Mouse (Mus musculus): ENCODE data around the gene Rp9. TPM values are rescaled to one million over a fixed set of nuclear protein-coding genes. Genes with fewer than 3 reads are reported as not detected.
"Not testable (repeated sequence)": the region's sequence is repeated elsewhere in the genome, so short reads cannot be mapped to it uniquely, and the experiment has no call there.

Rp9 gene
- polyA plus RNA-seq, 1 experiment from 2014 or later: 48.1 TPM

- H3K4me3 ChIP-seq (ENCODE audit: low read depth, low read length): no peak overlapping the region
Observed at GRCm38 (mm10) chr9:22405414-22405813, 64.1 kb downstream of the Rp9 start.

GRCm38 (mm10) chr9:22403501-22403900, 66.0 kb downstream of the Rp9 start:
- ATAC-seq (ENCODE audit: insufficient read depth, low FRiP score, low TSS enrichment); H3K36me3 ChIP-seq (ENCODE audit: control insufficient read depth, insufficient read depth, low read length); H3K9ac ChIP-seq (ENCODE audit: low read length); H3K4me1 ChIP-seq (ENCODE audit: control insufficient read depth, insufficient read depth, low read length); H3K27ac ChIP-seq (ENCODE audit: low read depth, low read length); H3K9me3 ChIP-seq (ENCODE audit: control insufficient read depth, low read length); H3K4me3 ChIP-seq (ENCODE audit: low read depth, low read length); H3K4me2 ChIP-seq (ENCODE audit: low read depth); H3K27me3 ChIP-seq (ENCODE audit: control insufficient read depth, insufficient read depth, low read length); DNase-seq (ENCODE audit: low spot score): not testable (repeated sequence)
- 68% methylated on average over 2 of the region's 2 CpGs for WGBS

More at GRCm38 (mm10) chr9:22405414-22405813, 64.1 kb downstream of the Rp9 start:
- no peaks in the 10 kb centered on the region for H3K9me3 ChIP-seq (ENCODE audit: control insufficient read depth, low read length)
- H3K4me1 ChIP-seq (ENCODE audit: control insufficient read depth, insufficient read depth, low read length): no peaks in the 10 kb centered on the region
- H3K27ac ChIP-seq (ENCODE audit: low read depth, low read length): no peak overlapping the region
- H3K9ac ChIP-seq (ENCODE audit: low read length): no peak overlapping the region
- WGBS: 88% methylated on average over 3 of the region's 3 CpGs
- H3K4me2 ChIP-seq (ENCODE audit: low read depth): no peak overlapping the region
- no peaks in the 10 kb centered on the region for H3K36me3 ChIP-seq (ENCODE audit: control insufficient read depth, insufficient read depth, low read length)
- ATAC-seq (ENCODE audit: insufficient read depth, low FRiP score, low TSS enrichment) (no peak), DNase-seq (ENCODE audit: low spot score) (no peak)
- no peaks in the 10 kb centered on the region for H3K27me3 ChIP-seq (ENCODE audit: control insufficient read depth, insufficient read depth, low read length)

GRCm38 (mm10) chr9:22402976-22403375, 66.6 kb downstream of the Rp9 start:
- Histone ChIP-seq H3K36me3 (ENCODE audit: control insufficient read depth, insufficient read depth, low read length) (no peaks in the 10 kb centered on the region), H3K27me3 (ENCODE audit: control insufficient read depth, insufficient read depth, low read length) (no peaks in the 10 kb centered on the region), H3K9ac (ENCODE audit: low read length) (no peak overlapping the region), H3K4me1 (ENCODE audit: control insufficient read depth, insufficient read depth, low read length) (no peaks in the 10 kb centered on the region), H3K9me3 (ENCODE audit: control insufficient read depth, low read length) (no peaks in the 10 kb centered on the region), H3K4me2 (ENCODE audit: low read depth) (no peak overlapping the region), H3K27ac (ENCODE audit: low read depth, low read length) (no peak overlapping the region), H3K4me3 (ENCODE audit: low read depth, low read length) (no peak overlapping the region)
- no peak for ATAC-seq (ENCODE audit: insufficient read depth, low FRiP score, low TSS enrichment)
- no peak for DNase-seq (ENCODE audit: low spot score)
- WGBS: 89% methylated on average over 3 of the region's 3 CpGs

- no peak overlapping the region for H3K9ac ChIP-seq (ENCODE audit: low read length)
- no peaks in the 10 kb centered on the region for H3K4me1 ChIP-seq (ENCODE audit: control insufficient read depth, insufficient read depth, low read length)
- H3K4me3 ChIP-seq (ENCODE audit: low read depth, low read length): no peak overlapping the region
- no peak overlapping the region for H3K4me2 ChIP-seq (ENCODE audit: low read depth)
- no peak overlapping the region for H3K27ac ChIP-seq (ENCODE audit: low read depth, low read length)
- DNase-seq (ENCODE audit: low spot score): no peak
- 86% methylated on average over 6 of the region's 6 CpGs for WGBS
- H3K9me3 ChIP-seq (ENCODE audit: control insufficient read depth, low read length): no peaks in the 10 kb centered on the region
- no peak for ATAC-seq (ENCODE audit: insufficient read depth, low FRiP score, low TSS enrichment)
- H3K36me3 ChIP-seq (ENCODE audit: control insufficient read depth, insufficient read depth, low read length): no peaks in the 10 kb centered on the region
- H3K27me3 ChIP-seq (ENCODE audit: control insufficient read depth, insufficient read depth, low read length): no peaks in the 10 kb centered on the region
Observed at GRCm38 (mm10) chr9:22402001-22402400, 67.5 kb downstream of the Rp9 start.

- WGBS: 89% methylated on average over 4 of the region's 4 CpGs
- Histone ChIP-seq H3K27me3 (ENCODE audit: control insufficient read depth, insufficient read depth, low read length) (no peaks in the 10 kb centered on the region), H3K9me3 (ENCODE audit: control insufficient read depth, low read length) (no peaks in the 10 kb centered on the region), H3K9ac (ENCODE audit: low read length) (no peak overlapping the region), H3K27ac (ENCODE audit: low read depth, low read length) (no peak overlapping the region), H3K36me3 (ENCODE audit: control insufficient read depth, insufficient read depth, low read length) (no peaks in the 10 kb centered on the region), H3K4me1 (ENCODE audit: control insufficient read depth, insufficient read depth, low read length) (no peaks in the 10 kb centered on the region), H3K4me2 (ENCODE audit: low read depth) (no peak overlapping the region), H3K4me3 (ENCODE audit: low read depth, low read length) (no peak overlapping the region)
- DNase-seq (ENCODE audit: low spot score) (no peak), ATAC-seq (ENCODE audit: insufficient read depth, low FRiP score, low TSS enrichment) (no peak)
Observed at GRCm38 (mm10) chr9:22399021-22399420, 70.5 kb downstream of the Rp9 start.

GRCm38 (mm10) chr9:22394725-22395124, 74.8 kb downstream of the Rp9 start:
- Histone ChIP-seq H3K27me3 (ENCODE audit: control insufficient read depth, insufficient read depth, low read length) (no peaks in the 10 kb centered on the region), H3K4me2 (ENCODE audit: low read depth) (no peak overlapping the region), H3K9me3 (ENCODE audit: control insufficient read depth, low read length) (no peaks in the 10 kb centered on the region), H3K36me3 (ENCODE audit: control insufficient read depth, insufficient read depth, low read length) (no peaks in the 10 kb centered on the region), H3K27ac (ENCODE audit: low read depth, low read length) (no peak overlapping the region), H3K9ac (ENCODE audit: low read length) (no peak overlapping the region), H3K4me3 (ENCODE audit: low read depth, low read length) (no peak overlapping the region), H3K4me1 (ENCODE audit: control insufficient read depth, insufficient read depth, low read length) (no peaks in the 10 kb centered on the region)
- DNase-seq (ENCODE audit: low spot score) (no peak), ATAC-seq (ENCODE audit: insufficient read depth, low FRiP score, low TSS enrichment) (no peak)
- WGBS: 85% methylated on average over 2 of the region's 2 CpGs

- Histone ChIP-seq H3K4me2 (ENCODE audit: low read depth) (no peak overlapping the region), H3K27me3 (ENCODE audit: control insufficient read depth, insufficient read depth, low read length) (no peaks in the 10 kb centered on the region), H3K4me1 (ENCODE audit: control insufficient read depth, insufficient read depth, low read length) (peaks cover 3% of the 10 kb centered on the region; the same call in 1 of the 2 replicates), H3K27ac (ENCODE audit: low read depth, low read length) (no peak overlapping the region), H3K9ac (ENCODE audit: low read length) (no peak overlapping the region), H3K4me3 (ENCODE audit: low read depth, low read length) (no peak overlapping the region), H3K36me3 (ENCODE audit: control insufficient read depth, insufficient read depth, low read length) (no peaks in the 10 kb centered on the region), H3K9me3 (ENCODE audit: control insufficient read depth, low read length) (no peaks in the 10 kb centered on the region)
- 91% methylated on average over 5 of the region's 5 CpGs for WGBS
- ATAC-seq (ENCODE audit: insufficient read depth, low FRiP score, low TSS enrichment): no peak
- DNase-seq (ENCODE audit: low spot score): no peak
Observed at GRCm38 (mm10) chr9:22390390-22390789, 79.2 kb downstream of the Rp9 start.

GRCm38 (mm10) chr9:22389736-22390245, 79.8 kb downstream of the Rp9 start:
- 0 out of 2 replicates have a peak overlapping the region, but pooled peaks have one; percentile 86 for H3K27ac ChIP-seq (ENCODE audit: low read depth, low read length)
- peak overlapping the region; percentile 50 for H3K4me2 ChIP-seq (ENCODE audit: low read depth)
- peak overlapping the region; percentile 80; the same call in 1 of the 2 replicates for H3K4me3 ChIP-seq (ENCODE audit: low read depth, low read length)
- ATAC-seq (ENCODE audit: insufficient read depth, low FRiP score, low TSS enrichment): no peak
- no peak for DNase-seq (ENCODE audit: low spot score)
- H3K4me1 ChIP-seq (ENCODE audit: control insufficient read depth, insufficient read depth, low read length): peaks cover 3% of the 10 kb centered on the region; the same call in 1 of the 2 replicates
- no peaks in the 10 kb centered on the region for H3K36me3 ChIP-seq (ENCODE audit: control insufficient read depth, insufficient read depth, low read length)
- H3K9ac ChIP-seq (ENCODE audit: low read length): peak overlapping the region; percentile 65; the same call in 1 of the 2 replicates
- WGBS: 72% methylated on average over 6 of the region's 6 CpGs
- no peaks in the 10 kb centered on the region for H3K27me3 ChIP-seq (ENCODE audit: control insufficient read depth, insufficient read depth, low read length)
- no peaks in the 10 kb centered on the region for H3K9me3 ChIP-seq (ENCODE audit: control insufficient read depth, low read length)

GRCm38 (mm10) chr9:22389021-22389476, 80.5 kb downstream of the Rp9 start, which contains the start of gene Anln:
Gene Anln (minus strand): TSS chr9:22389188.
- Histone ChIP-seq H3K4me3 (ENCODE audit: low read depth, low read length) (peak within 1 kb of the TSS; percentile 80), H3K9me3 (ENCODE audit: control insufficient read depth, low read length) (no peaks in the 10 kb centered on the region), H3K27ac (ENCODE audit: low read depth, low read length) (peak within 1 kb of the TSS; percentile 86), H3K9ac (ENCODE audit: low read length) (peak within 1 kb of the TSS; percentile 65), H3K4me1 (ENCODE audit: control insufficient read depth, insufficient read depth, low read length) (peaks cover 3% of the 10 kb centered on the region; the same call in 1 of the 2 replicates), H3K4me2 (ENCODE audit: low read depth) (peak within 1 kb of the TSS; percentile 50), H3K27me3 (ENCODE audit: control insufficient read depth, insufficient read depth, low read length) (no peaks in the 10 kb centered on the region), H3K36me3 (ENCODE audit: control insufficient read depth, insufficient read depth, low read length) (no peaks in the 10 kb centered on the region)
- under 1% methylated on average over 43 of the region's 44 CpGs for WGBS
- ATAC-seq (ENCODE audit: insufficient read depth, low FRiP score, low TSS enrichment): peak; percentile 96
- peak; percentile 95 for DNase-seq (ENCODE audit: low spot score)
